Mouse (Mus musculus) small intestine, adult 2 months (tissue): ENCODE results near the gene Zcchc14. TPM values are rescaled to one million over a fixed set of nuclear protein-coding genes. Genes with fewer than 3 reads are reported as not detected.
"Not testable (repeated sequence)": the region's sequence is repeated elsewhere in the genome, so short reads cannot be mapped to it uniquely, and the experiment has no call there.

Experiments used
- H3K27ac ChIP-seq: fragments of 200-500 bp; 2 replicates; pipeline ENCODE4 v1.5.1; 2012; ENCODE audit warnings: low read depth, low read length, control low read depth, inconsistent platforms; ENCODE audit not compliant: insufficient read depth
- H3K27me3 ChIP-seq: fragments of 200-500 bp; 2 replicates; pipeline ENCODE4 v1.6.1; 2012; ENCODE audit warnings: mild to moderate bottlenecking, moderate library complexity, low read length, inconsistent platforms; ENCODE audit not compliant: control insufficient read depth, insufficient read depth
- H3K36me3 ChIP-seq: fragments of 200-500 bp; 2 replicates; pipeline ENCODE4 v1.6.1; 2012; ENCODE audit warnings: mild to moderate bottlenecking, low read length, control low read depth, inconsistent platforms; ENCODE audit not compliant: control insufficient read depth, insufficient read depth
- H3K4me1 ChIP-seq: fragments of 200-500 bp; 2 replicates; pipeline ENCODE4 v1.6.1; 2012; ENCODE audit warnings: low read length, inconsistent platforms, mixed read lengths; ENCODE audit not compliant: control insufficient read depth, insufficient read depth, insufficient read length
- H3K4me3 ChIP-seq: fragments of 200-500 bp; 2 replicates; pipeline ENCODE4 v1.5.1; 2012; ENCODE audit warnings: low read depth, mild to moderate bottlenecking, control low read depth, inconsistent platforms, low read length, moderate library complexity
- CTCF ChIP-seq: fragments of 200-500 bp; IDR thresholded peaks from 2 replicates; pipeline ENCODE4 v1.5.1; 2012; ENCODE audit warnings: low read depth, mild to moderate bottlenecking, control low read depth, inconsistent platforms, low read length, moderate library complexity, mixed read lengths; ENCODE audit not compliant: insufficient replicate concordance, insufficient read length; ENCODE audit errors: extremely low read depth
- POLR2A ChIP-seq: fragments of 200-500 bp; IDR thresholded peaks from 2 replicates; pipeline ENCODE4 v1.6.1; 2012; ENCODE audit warnings: low read depth, mild to moderate bottlenecking, control low read depth, inconsistent platforms, low read length, moderate library complexity
- WGBS: fragments of 180-500 bp; shearing (Covaris S2); methylation state at CpG from one replicate; pipeline ENCODE4 v1.1.7; 2018; 5-methylcytosine and 5-hydroxymethylcytosine counted together
- polyA plus RNA-seq: library from polyadenylated mRNA; depleted of rRNA; stranded (reverse); fragments of >200 nt; gene quantifications from 2 replicates; pipeline ENCODE4 v1.2.3, GENCODE M21; 2012

Zcchc14 gene
- polyA plus RNA-seq, 1 experiment: 31.3 TPM

DNA sequence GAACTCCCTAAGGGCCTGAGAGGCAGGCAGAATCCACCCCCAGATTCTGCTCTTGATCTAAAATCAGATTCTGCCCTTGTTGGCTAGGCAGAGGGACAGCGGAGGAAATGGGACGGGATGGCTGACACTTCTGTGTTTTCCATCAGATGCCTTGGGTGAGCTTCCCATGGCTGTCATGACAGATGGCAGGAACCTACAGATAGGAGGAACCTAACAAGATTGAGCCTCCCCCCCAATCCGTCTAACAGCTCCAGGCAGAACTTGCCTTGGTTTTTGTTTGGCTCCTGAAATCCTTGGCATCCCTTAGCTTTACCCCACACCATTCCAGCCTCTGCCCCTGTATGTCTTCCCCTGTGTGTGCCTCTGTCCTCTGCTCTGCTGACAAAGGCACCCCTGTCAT lies 22.5 kb upstream of the Zcchc14 start:
- H3K4me1 ChIP-seq: no peaks in the 10 kb centered on the region; the same call in 1 of the 2 replicates
- H3K27me3 ChIP-seq: no peaks in the 10 kb centered on the region
- H3K4me3 ChIP-seq: no peak overlapping the region
- no peak overlapping the region for H3K27ac ChIP-seq
- TF ChIP-seq POLR2A: no peak
- TF ChIP-seq CTCF: no peak
- WGBS: 76% methylated on average over 3 of the region's 3 CpGs
- H3K36me3 ChIP-seq: no peaks in the 10 kb centered on the region

DNA sequence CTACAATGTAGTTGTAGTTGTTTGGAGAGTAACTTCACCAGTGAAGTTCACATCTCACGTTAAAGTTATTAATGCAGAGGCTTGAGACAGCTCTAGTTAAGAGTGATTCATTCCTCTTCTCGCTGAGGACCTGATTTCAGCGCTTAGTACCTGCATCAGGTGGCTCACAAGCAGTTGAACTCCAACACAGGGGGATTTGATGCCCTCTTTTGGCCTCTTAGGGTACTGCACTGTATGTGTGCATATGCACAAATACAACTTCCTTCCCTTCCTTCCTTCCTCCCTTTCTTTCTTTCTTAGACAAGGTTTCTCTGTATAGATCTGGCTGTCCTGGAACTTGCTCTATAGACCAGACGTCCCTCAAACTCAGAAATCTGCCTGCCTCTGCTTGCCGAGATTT lies 21.8 kb upstream of the Zcchc14 start:
- 60% methylated on average over 5 of the region's 5 CpGs for WGBS

DNA sequence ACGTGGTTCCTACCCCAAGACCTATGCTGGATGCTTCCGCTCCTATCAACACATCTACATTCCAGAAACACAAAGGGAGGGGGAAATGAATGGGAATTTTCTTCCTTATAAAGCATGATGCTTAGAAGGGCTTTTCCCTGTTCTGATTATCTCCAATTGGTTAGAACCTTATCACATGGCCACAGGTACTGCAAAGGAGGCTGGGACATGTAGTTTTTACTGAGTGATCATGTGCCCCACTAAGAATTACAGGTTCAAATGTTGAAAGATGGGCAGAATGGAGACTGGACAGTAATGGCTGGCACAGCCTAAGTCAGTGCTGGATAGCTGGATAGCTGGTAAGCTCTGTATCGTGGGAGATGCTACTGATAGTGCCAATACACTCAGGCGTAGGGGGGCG lies 21.2 kb upstream of the Zcchc14 start:
- H3K4me1 ChIP-seq: peaks cover 1% of the 10 kb centered on the region
- H3K27me3 ChIP-seq: no peaks in the 10 kb centered on the region
- TF ChIP-seq CTCF (no peak), POLR2A (no peak)
- no peak overlapping the region for H3K27ac ChIP-seq
- no peaks in the 10 kb centered on the region for H3K36me3 ChIP-seq
- WGBS: 74% methylated on average over 5 of the region's 5 CpGs
- H3K4me3 ChIP-seq: no peak overlapping the region

More for the DNA sequence above, 21.8 kb upstream of the Zcchc14 start:
- H3K27ac ChIP-seq: no peak overlapping the region
- TF ChIP-seq CTCF (peak; percentile 30; the same call in 1 of the 2 replicates), POLR2A (no peak)
- no peaks in the 10 kb centered on the region for H3K36me3 ChIP-seq
- H3K4me1 ChIP-seq: no peaks in the 10 kb centered on the region; the same call in 1 of the 2 replicates
- no peak overlapping the region for H3K4me3 ChIP-seq
- no peaks in the 10 kb centered on the region for H3K27me3 ChIP-seq

DNA sequence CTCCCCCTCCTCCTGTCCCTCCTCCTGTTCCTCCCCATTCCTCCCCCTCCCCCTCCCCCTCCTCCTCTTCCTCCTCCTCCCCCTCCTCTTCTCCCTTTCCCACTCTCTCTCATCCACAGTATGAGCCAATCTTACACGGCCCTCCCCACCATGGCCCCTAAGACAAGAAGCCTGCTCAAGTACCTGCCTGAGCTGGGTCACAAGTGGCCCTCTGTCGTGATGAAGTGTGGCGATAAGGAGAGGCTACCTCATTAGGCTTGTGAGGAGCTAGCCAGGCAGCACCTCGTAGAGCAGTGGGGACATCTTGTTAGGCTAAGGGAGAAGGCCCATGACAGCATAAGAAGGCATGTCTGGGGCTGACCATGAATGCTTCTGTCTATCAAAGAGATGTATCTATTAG lies 20.5 kb upstream of the Zcchc14 start:
- Histone ChIP-seq H3K36me3 (no peaks in the 10 kb centered on the region), H3K4me3 (no peak overlapping the region), H3K4me1 (peaks cover 3% of the 10 kb centered on the region), H3K27me3 (no peaks in the 10 kb centered on the region), H3K27ac (no peak overlapping the region)
- TF ChIP-seq CTCF (no peak), POLR2A (no peak)
- WGBS: 63% methylated on average over 4 of the region's 4 CpGs

DNA sequence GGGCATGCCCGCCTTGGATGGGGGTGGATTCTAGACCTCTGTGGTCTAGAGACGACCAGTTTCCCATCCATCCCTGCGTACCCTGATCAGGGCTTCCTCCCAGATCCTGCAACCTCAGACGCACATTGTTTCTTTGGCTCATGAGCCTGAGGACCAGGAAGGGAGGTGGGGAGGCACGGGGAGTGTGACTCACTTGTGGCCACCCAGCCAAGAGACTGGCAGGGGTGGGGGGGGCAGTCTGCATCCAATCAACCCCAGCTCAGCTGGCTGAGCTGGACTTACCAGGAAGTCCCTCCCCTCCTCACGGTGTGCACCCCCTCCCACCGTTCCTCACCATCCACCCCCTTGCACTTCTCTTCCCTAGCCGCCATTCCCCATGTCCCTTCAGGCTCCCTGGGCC lies 16.5 kb upstream of the Zcchc14 start:
- 28% methylated on average over 8 of the region's 8 CpGs for WGBS
- Histone ChIP-seq H3K36me3 (no peaks in the 10 kb centered on the region), H3K4me1 (peaks cover 10% of the 10 kb centered on the region), H3K27me3 (no peaks in the 10 kb centered on the region), H3K4me3 (no peak overlapping the region), H3K27ac (no peak overlapping the region)
- no peak for TF ChIP-seq CTCF

DNA sequence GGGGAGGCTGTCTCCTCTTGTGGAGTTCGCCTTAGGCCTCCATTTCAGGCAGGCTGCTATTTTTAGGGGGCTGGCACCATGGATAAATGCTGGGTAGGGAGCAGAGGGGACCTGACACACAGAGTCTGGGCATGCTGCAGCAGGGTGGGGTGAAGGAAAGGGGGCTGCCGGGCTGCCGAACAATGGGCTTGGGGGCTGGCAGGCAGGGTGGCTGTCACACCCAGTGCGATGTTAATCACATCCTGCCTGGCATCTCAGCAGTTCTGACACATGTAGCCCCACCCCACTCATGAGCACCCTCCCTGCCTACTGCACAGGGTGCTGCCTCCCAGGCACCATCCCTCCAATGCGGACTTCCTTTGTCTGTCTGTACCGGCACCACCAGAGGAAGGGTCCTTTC lies 15.9 kb upstream of the Zcchc14 start:
- Histone ChIP-seq H3K27ac (0 out of 2 replicates have a peak overlapping the region, but pooled peaks have one; percentile 13), H3K4me3 (no peak overlapping the region), H3K36me3 (no peaks in the 10 kb centered on the region), H3K27me3 (no peaks in the 10 kb centered on the region), H3K4me1 (peaks cover 10% of the 10 kb centered on the region)
- 50% methylated on average over 6 of the region's 6 CpGs for WGBS
- TF ChIP-seq CTCF (no peak), POLR2A (no peak)

DNA sequence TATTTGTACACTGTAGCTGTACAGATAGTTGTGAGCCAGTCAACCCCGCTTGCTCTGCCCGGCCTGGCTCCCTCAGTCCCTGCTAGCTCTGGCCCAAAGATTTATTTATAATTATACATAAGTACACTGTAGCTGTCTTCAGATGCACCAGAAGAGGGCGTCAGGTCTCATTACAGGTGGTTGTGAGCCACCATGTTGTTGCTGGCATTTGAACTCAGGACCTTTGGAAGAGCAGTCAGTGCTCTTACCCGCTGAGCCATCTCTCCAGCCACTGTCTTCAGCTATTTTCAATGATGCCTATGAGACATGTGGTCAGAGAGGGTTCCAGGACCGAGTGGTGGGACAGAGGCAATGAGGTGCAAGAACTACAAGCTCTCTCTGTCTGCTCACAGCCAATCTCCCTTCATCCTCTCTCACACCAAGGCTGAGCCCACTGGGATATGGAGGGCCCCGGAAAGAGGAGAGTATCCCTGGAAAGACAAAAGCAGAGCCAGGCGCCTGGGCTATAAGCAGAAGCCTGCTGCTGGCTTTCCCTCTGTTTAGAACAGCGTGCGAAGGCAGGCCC lies 15.3 kb upstream of the Zcchc14 start:
- not testable (repeated sequence) for H3K4me3 ChIP-seq, H3K27me3 ChIP-seq, H3K36me3 ChIP-seq
- 84% methylated on average over 9 of the region's 9 CpGs for WGBS
- peaks cover 10% of the 10 kb centered on the region for H3K4me1 ChIP-seq
- 0 out of 2 replicates have a peak overlapping the region, but pooled peaks have one; percentile 13 for H3K27ac ChIP-seq
